Mouse (Mus musculus) liver, embryonic 14.5 days (tissue): ENCODE measurements around the gene Syp.

ENCODE experiments used
- CTCF ChIP-seq: IDR thresholded peaks from 2 replicates; pipeline ENCODE4 v1.5.1; 2016; ENCODE audit warnings: antibody characterized with exemption, low read depth, control low read depth
- EP300 ChIP-seq: IDR thresholded peaks from 2 replicates; pipeline ENCODE4 v1.6.1; 2016; ENCODE audit warnings: antibody characterized with exemption, low read depth

DNA sequence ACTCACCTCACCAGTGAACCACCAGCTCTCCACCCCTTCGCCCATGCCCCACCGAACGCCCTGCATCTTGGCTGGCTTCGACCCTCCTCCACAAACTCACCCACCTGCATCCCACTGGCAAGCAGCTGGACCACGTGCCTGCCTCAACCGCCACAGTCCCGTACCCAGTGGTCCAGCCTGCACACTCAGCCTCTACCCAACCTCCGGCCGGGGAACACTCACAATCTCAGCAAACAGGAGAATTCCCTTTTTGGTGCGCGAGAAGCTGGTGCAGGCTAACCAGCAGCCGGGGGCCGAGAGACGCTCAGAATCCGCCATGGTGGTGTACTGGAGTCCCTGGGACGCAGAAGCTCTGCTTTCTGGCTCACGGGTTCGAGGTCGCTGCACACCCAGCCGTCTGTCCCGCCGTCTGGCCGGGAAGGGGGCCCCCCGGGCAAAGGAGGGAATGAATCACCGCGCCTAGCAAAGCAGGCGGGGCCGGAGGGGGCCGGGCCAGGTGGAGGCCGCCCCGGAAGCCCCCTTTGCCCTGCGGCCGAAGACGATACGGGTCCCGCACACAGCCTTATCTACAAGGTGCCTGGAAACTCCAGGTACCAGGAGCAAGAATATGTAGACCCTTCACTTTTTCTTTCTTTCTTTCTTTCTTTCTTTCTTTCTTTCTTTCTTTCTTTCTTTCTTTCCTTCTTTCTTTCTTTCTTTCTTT lies 32.8 kb downstream of the Syp start, which contains the start of gene Plp2:
- TF ChIP-seq EP300 (no peak), CTCF (no peak)
